Mouse (Mus musculus) bone marrow macrophage, adult 2 months (primary cell): ENCODE measurements at regions not wholly inside any gene's neighbourhood (a gene's known extent, or its start where the extent isn't known, plus 50 kb on each side); places are given as distances from the start of the nearest gene placed in this dataset.

Experiments
- CTCF ChIP-seq: IDR thresholded peaks from 2 replicates; pipeline ENCODE4 v1.5.1; 2012; ENCODE audit warnings: low read depth, mild to moderate bottlenecking, low read length, moderate library complexity
- POLR2A ChIP-seq: IDR thresholded peaks from 2 replicates; pipeline ENCODE4 v1.6.1; 2012; ENCODE audit warnings: mild to moderate bottlenecking, low read depth, low read length, borderline replicate concordance

DNA sequence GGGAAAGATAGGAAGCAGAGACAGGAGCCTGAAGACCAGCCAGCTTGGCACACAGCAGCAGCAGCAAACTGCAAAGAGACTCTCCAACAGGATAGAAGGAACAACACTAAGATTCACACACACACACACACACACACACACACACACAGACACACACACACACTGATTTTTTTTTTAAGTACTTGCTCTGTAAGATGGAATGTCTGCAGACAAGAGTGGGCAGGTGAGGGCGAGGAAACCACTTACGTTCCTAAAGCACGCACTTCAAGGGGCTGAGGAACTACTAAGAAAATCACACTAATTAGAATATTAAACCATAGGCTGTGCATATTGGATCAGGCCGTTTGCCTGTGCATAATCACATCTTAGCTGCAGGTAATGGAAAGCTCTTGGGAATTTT, 237.8 kb upstream of the Prok2 start:
- no peak for TF ChIP-seq CTCF
- no peak for TF ChIP-seq POLR2A
